Mouse (Mus musculus) thymus, postnatal 25 days (tissue): Measurements from ENCODE around the gene Wdr95.

ENCODE experiments used
- DNase-seq: peaks from one replicate; pipeline ENCODE4 v3.0.0; 2022

Wdr95 gene

DNA sequence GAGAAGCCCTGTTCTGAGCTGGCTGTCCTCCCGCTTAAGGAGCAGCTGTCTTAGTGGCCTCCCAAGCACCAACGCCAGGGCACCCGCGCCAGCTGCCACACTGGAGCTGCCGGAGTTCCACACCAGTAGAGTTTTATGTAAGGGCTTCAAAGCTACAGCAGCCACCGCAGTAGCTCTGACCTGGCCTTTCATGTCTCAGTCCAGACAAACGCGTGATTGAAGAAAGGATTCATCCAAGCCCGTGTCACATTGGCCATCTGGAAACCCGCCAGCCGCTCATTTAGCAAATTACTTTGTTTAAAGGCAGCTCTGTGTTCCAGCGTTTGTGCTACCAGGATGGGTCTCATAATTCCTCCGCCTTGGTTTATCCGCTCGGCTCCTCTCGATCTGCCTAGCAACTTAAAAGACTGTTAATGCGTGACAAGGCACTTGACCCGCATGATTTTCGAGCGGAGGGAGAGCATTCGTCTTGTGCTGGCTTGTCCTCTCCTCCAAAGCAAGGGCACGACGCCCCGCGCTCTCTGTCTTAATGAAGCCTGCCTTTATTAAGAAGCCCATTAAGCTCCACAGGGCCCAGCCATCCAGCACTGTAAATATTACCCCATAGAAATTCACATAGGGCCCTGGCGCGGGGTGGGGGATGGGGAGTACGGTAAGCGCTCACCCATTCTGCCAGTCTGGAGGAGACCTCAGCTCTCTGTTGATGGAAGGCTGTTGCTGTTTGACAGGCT is at the start of gene Wdr95:
TSS of gene Wdr95 (plus strand) at position 681 of the 731 bp plus-strand sequence.
- DNase-seq, result no peak

DNA sequence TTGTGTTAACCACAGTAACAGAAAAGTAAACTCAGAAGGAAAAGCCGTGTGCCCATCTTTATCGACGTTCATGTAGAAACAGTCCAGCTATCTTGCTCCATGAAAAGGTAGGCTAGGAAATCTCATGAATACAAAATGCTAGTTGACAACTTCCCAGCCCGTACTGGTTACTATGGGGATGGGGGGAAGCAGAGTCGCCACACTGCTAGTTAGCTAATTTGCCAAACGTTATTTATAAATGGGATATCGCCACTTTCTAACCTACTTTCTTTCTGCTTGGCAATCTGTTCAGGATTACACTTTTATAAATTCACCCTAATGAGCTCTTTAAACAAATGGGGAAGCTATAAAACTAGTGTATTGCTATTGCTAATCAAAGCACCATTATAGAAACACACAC is 46.6 kb upstream of the Wdr95 start:
- DNase-seq, result no peak

DNA sequence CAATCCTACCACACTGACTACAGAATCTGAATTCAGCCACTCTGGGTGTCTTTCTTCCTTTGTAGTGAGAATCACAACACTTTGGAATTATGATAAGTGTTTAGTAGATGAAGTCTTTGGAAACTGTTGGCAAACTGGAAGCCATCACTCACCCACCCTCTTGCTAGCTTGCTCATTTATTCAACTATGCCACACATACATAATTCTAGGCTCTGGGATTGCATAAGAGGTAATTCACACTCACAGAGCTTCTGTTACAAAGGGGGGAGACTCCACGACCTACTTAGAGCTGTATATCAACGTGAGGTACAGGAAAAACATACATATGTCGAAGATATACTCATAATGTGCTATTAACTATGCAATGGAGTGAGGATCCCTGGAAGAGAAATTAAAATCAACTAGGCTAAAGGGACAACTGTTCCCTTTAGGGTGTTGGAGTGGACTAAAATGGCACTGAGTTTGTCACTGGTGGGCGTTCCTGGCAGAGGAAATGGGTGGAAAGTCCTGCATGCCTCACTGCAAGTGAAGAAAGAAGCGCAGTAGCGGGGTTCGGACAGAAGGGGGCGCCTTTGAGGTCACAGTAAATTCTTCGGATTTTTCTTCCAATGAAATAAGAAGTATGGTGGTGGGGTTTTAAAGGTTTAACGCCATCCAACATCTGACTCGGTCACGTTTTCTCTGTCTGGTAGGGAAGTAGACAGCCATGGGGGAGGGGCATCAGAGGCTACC is 45.0 kb upstream of the Wdr95 start:
- peak; percentile 23 for DNase-seq

DNA sequence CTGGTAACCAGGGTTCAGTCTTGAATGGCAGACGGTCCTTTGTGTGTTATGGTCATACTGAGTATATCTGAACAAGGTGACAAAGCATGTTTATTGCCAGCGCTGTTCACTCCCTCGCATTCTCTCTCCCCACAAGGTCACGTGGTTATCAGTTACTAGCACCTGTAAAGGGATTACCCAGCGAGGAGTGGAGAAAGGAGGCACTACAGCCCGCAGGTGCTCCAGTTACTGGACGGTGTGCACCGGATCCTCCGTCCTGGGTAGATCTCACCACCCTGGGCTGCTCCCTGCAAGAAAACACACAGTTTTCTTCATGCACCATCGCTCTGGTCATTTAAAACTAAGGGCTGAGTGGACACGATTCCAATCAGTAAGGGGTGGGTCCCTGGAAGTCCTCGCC is 44.2 kb upstream of the Wdr95 start:
- DNase-seq, result no peak

DNA sequence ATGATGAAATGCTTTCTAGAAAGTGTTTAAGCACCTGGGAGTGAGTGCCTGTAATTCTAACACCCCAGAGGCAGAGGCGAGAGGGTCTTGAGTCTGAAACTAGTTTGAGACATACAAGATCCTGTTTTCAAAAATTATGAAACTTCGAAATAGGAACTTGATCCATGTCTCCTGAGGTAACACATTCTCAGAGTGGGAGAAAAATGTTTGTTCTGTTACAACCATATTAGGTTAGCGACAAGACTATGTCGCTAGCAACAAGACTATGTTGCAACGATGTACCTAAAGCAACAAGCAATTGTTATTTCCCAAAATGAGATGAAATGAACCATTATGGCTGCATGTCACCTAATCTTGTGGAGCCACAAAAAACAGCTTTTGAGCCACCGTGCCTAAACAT is 43.0 kb upstream of the Wdr95 start:
- DNase-seq, result no peak

DNA sequence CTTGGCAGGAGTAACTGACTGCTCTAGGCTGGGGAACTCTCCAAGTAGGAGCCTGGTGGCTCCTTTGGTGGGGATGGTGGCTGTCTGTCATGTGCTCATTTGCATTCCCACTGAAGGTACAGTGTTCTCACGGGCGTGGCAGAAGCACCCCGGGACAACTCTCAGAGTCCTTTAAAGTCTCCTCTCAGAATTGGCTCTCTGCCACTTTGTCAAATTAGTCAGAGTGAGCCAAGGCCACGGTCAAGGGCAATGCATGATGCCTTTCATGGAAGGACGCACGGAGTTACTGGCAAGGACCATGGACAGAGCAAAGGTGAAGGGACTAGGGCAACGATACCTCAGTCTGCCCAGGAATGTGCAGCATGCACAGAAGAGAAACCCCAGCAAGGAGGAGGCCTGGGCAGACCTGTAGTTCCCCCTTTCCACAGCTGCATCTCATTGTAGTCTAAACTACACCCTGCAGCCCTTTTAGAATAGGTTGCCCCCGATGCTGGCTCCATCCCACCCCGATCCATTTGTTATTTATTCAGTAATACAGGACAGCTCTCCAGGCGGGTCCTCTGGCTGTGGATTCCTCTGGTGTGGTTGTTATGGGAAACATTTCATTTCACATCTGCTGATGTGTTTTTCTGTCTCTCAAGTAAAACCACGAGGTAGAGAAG is 40.0 kb upstream of the Wdr95 start:
- DNase-seq, result no peak

DNA sequence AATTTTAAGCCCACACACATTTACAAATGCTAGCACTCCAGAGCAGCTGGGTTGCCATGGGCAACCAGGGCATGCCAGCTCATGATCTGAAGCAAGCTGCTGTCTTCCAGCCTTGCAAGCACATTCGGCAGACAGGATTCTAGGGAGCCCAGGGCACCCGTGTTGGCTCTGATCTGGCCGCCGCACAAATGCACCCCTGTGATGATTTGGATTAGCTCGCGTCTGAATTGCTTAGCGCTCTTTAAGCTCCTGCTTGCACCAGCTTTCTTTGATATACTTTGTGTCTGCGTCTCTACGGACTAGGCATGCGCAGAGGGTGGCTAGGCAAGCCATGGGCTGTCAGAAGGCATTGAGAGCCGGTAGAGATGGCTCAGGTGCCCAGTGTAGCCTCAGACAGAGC is 39.3 kb upstream of the Wdr95 start:
- no peak for DNase-seq

DNA sequence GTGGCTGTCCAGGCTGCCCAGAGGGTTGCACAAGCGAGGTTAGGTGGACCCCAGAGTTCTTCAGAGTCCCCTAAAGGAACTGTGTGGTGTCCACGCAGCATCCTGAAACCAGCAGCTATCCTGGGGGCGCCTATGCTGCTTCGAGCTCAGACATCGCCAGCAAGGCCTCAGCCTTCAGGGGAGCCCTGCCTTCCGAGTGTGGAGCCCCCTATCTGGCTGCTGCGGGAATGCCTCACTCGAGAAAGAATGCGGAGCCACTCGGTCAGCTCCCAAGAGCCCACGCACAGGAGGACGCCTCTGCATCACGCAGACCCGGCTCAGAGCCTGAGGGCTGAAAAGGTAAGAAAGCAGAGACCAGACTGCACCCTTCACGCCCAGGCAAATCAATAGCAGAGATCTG is 38.2 kb upstream of the Wdr95 start:
- no peak for DNase-seq

DNA sequence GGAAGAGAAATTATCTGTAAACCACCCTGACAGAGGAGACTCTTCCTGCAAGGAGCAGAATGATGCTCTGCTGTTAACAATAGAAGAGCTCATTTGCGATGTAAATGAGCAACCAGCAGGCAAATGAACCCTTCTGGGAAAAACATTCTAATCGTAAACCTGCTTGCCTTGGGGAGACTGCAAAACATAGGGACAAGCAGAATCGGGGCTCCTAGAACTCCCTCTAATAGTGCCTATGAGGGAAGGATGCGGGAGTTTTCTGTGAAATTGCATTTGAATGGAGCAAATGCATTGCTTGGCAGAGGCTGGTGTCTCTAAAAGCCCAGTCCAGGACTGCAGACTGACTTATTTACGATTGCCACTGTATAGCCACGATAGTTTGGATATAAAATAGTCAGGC is 32.8 kb upstream of the Wdr95 start:
- no peak for DNase-seq

DNA sequence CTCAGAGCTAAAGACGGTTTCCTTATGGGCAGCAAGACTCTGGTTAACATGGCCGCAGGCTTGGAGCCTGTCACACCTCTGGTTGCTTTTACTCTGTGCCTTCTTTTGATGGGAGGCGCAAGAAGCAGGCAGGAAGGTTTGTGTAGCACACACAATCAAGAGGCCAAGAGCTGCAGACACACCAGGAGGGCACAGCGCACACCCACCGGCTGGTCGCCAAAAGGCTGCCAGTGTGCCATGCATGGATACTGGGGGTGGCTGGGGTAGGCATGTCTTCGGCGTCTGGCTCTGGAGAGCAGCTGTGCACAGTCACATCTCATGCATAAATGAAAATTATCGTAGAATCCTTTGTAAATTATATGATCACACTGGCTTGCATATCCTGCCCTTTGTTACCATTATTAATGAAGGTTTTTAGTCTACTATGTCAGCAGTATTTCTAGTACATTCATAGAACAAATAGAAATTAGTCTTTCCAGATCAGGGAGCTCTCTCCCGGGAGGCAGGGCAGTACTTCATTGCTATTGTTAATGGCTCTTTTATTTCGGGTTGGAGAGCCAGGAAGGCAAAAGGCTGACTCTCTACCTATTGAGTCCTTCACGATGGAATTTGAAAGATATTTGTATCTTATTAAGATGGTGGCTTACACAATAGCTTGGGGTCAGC is 31.9 kb upstream of the Wdr95 start:
- no peak for DNase-seq

DNA sequence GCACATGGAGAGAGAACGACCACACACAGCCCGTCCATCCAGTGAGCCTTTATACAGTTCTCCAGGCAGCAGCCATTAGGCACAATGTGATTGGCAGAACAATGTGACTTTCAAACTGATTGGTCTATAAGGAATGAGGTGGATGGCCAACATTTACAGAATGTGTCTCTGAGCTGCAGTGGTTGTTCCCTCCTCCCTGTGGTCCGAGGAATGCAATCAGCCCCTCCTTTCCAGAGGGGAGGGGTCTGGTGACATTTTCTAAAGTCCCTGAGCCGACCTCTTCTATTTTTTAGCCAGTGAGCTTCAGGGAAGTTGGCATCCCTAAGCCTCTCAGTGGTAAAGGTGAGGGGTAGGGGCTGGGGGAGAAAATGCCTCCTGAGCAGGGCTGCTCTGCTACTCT is 28.5 kb upstream of the Wdr95 start:
- DNase-seq, result no peak

DNA sequence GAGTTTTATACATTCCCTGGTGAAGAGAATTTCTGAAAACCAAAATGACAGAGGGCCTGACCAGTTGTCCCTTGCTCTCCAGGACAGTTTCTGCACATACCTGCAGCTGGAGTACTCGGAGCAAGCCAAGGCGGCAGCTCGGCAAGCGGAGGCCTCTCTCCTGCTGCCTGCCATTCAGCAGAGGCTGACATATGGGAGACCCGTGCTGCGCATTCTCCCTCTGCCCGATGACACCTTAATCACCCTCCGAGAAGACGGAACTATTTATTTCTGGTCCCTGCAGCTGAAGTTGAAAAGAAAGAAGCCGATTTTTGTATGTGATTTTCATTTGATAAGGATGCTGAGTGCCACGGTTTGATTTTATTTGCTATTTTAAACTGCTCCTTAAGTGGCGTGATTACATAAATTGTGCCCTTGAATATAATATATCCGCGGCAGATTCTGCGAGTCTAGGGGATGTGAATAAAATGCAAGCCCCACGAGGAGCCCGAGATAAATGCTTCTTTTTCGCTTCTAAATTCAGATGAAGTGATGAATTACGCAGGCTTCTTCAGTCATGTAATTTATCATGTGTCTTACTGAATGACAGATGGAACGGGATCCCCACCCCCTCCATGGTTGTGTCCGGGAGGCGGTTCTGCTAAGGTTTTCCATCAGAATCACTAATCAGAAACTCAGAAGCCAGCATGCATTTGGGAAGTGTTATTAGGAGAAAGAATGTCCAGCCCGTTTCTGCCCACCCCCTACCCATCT is 24.9 kb upstream of the Wdr95 start:
- DNase-seq, result no peak

DNA sequence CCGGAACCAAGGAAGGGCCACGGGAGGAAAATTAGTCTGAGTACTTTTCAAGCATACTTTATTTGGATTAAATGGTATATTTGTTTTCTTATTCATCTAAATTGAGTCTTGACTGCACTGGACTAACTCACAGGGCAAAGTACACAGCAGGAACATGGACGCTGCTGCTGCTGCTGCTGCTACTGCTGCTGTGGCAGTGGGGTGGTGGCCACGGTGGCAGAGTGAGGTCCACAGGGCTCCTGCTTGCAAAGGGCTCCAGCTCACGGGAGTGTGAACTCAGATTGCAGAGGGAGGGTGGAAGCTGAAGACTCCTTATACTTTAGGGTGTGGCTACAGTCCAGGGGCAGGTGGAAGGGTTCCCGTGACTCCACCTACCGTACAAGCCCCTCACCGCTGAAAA is 23.5 kb upstream of the Wdr95 start:
- no peak for DNase-seq

DNA sequence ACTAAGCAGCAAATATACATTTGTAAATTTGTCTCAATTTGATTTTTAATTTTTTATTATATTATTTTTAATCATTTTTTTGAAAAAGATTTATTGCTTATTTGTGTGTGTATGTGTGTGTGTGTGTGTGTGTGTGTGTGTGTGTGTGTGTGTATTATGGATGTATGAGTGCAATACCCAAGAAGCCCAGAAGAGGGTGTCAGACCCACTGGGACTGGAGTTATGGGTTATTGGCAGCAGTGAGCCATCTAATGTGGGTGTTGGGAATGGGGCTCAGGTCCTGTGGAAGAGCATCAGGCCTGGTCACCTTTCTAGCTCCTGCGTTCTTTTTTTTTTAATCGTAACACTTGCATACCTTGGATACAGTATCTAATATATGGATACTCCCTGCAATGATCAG is 22.4 kb upstream of the Wdr95 start:
- no peak for DNase-seq

DNA sequence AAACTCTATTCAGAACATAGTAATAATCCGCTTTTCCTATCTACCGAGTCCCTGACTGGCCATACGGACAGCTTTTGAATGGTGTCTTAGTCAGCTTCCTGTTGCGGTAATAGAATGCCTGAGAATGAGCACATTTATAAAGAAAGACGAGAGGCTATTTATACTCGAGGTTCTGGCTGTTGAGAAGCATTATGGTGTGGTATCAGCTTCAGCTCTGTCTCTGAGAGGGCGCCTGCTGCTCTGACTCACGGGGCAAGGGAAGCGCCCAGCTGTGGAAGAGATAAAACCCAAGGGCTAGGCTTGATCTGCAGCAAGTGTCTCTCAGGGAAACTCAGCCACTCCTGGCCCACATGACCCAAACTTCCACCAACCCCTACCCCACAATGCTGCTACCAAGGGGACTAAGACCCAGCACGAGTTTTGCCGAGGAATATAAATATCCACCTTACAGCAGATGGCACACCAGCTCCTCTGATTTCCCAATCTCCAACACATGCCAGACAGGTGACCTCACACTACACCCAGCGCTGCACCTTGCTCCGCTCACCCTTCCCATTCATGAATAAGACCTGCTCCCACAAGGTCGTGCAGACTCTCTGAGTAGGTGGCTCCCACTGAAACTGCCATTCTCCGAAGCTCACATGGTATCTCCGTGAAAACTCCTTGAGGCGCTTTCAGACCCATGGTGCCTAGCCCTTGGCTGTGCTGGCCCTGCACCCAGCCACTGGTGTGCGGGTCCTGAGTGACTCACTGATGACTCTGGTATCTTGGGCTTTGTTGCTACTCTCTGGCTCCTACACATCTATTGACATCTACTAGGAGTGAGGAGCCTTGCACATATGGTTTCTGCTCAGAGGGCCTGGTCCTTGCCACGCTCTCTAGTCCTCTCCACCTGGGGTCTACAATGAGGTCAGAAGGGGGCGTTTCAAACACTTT is 20.1 kb upstream of the Wdr95 start:
- no peak for DNase-seq

DNA sequence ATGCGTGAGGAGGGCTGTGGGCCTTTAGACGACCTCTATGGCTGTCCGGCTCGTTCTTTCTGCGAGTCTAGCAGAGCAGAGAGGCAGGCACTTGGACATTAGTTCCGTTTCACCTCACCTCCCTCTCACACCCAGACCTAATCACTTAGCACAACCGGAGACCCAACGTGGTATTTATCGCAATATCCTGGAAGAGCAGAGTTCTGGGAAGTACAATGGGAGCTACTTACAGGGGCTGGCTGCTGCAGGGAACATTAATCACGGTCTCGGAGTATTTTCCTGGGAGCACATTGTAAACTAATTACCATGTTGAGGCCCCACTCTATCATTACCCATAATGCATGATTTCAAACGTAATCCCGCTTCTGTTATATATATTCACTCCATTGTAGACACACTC is 18.2 kb upstream of the Wdr95 start:
- DNase-seq, result no peak

DNA sequence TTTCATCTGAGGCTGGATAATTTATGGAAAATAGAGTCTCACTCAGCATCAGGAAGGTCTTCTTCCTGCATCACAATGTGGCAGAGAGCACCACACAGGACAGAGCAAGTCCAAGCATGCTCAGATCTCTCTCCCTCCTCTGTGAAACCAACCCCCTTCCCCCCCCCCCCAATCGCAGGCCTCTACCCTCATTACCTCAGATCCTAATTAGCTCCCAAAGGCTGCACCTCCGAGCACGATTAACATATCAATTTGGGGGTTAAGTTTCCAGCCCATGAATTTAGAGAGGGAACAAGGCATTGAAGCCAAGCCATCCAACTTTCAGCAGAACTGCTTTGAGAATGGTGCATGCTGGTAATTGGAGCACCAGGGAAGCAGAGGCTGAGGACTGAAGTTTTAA is 15.8 kb upstream of the Wdr95 start:
- no peak for DNase-seq

DNA sequence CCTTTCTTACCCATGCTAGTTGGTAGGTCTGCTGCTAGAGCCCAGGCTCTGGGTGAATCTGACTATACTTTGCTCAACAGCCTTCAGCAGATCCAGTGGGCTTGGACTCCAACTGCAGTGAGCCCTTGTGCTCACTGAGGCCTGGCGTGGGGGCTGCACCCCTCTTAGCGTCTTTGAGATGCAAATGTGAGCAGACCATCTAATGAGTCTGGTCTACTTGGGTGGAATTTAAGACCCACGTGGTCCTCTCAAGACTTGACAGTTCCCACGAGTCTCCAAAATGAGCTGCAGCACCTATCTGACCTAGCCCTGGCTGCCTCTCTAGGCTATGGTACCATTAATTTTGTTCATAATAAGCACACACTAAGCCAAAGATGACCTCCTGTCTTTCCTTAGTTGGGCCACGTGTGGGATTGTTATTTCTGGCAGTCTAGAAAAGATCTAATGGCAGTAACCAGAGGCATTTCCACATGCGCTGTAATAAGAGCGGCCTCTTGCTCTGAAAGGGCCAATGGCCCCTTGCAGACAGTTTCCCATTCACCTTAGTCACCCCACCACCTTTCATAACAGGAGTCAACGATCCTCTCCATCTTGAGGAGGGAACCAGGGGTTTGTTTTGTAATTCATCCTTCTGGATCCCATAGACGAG is 14.9 kb upstream of the Wdr95 start:
- no peak for DNase-seq

DNA sequence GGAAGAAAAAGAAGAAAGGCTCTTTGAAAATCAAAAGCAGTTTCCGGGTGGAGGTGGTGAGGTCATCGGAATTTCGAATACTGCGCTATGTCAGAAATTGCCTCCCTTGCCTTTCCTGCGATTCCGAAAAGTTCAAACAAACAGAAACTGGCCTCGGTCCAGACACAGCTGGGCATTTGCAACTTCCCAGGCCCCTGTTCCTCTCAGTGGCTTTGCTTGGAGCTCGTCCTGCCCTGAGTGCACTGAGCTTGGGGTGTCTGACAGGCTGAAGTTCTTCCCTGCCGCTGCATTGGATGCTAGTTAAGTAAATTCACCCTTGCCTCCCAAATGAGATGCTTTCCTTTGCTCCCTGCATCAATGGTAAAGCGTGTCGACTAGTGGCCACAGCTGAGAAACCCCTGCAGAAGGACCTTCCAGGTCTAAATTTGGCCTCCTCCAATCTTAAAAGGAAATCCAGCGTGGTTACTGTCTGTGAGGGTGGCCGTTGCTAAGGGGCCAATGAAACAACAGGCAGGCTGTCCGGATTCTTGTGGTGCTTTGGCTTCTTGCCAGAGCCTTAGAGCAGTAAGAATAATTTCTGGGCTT is 14.3 kb upstream of the Wdr95 start:
- no peak for DNase-seq

DNA sequence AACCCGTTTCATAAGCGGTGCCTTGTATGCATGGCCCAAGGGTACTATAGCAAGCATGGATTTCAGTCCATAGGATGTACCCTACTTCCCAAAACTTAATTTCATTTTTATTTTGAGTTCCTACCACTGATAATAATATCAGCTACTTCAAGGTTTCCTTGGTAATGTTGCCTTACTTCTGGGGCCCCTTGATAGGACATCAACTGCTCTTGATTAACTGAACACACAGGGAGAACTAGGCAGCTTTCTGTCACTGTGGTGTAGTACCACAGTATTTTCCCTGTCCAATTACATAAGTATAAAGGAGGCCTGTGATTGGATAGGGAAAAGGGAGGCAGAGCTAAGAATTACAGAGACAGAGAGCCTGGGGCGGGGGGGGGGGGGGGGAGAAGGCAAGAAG is 13.6 kb upstream of the Wdr95 start:
- no peak for DNase-seq

DNA sequence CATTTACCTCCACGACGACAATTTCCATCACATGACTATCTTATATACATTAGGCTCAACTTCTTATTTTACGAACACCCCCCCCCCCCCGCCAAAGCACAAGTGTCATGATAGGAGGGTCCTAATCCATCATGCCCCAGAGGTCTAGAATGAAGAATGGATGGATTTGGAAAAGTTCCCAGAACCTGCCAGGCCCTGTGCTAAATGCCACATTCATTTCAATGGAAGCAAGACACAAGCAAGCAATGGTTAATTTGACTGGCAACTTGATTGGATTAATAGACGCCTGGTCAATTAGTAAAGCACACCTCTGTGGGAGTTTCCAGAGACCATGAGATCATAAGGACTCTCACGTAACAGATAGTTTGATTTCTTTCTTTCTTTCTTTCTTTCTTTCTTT is 11.4 kb upstream of the Wdr95 start:
- no peak for DNase-seq
